Mouse (Mus musculus) granulocyte monocyte progenitor cell, adult 5-6 weeks (primary cell): ENCODE measurements around the gene Igfbp2. TPM values are rescaled to one million over a fixed set of nuclear protein-coding genes. Genes with fewer than 3 reads are reported as not detected.

Experiments used
- ATAC-seq: replicated peaks from 2 replicates; pipeline ENCODE4 v1.8.0; 2016; ENCODE audit warnings: mild to moderate bottlenecking, moderate TSS enrichment, inconsistent platforms; ENCODE audit not compliant: poor library complexity, severe bottlenecking
- total RNA-seq, 2 experiments: library from RNA; stranded (forward) in 1 of 2; stranded (reverse) in 1 of 2; fragments of 200-712, 200-1000 nt in 1 of 2; fragments of >200 nt in 1 of 2; fragmentation: Nextera tagmentation in 1 of 2; gene quantifications; 2 replicates each; pipeline ENCODE4 v1.2.3; 2014 to 2017

The Igfbp2 gene
- total RNA-seq, 2 experiments from 2014 or later, result not detected

GRCm38 (mm10) chr1:72849037-72849436 is 24.7 kb downstream of the Igfbp2 start:
- ATAC-seq, result no peak

GRCm38 (mm10) chr1:72853759-72854158 is 29.5 kb downstream of the Igfbp2 start:
- no peak for ATAC-seq

- ATAC-seq, result peak; percentile 76
Measured at GRCm38 (mm10) chr1:72854337-72855237, 30.3 kb downstream of the Igfbp2 start.

- no peak for ATAC-seq
Measured at GRCm38 (mm10) chr1:72855729-72856128, 31.4 kb downstream of the Igfbp2 start.

- ATAC-seq, result no peak
Measured at GRCm38 (mm10) chr1:72856209-72856909, 32.1 kb downstream of the Igfbp2 start.

- no peak for ATAC-seq
Measured at GRCm38 (mm10) chr1:72857142-72857541, 32.8 kb downstream of the Igfbp2 start.

GRCm38 (mm10) chr1:72857631-72858030 is 33.3 kb downstream of the Igfbp2 start:
- ATAC-seq, result no peak

- ATAC-seq, result no peak
Measured at GRCm38 (mm10) chr1:72858286-72858685, 34.0 kb downstream of the Igfbp2 start.

- ATAC-seq, result no peak
Measured at GRCm38 (mm10) chr1:72858874-72859273, 34.6 kb downstream of the Igfbp2 start.

GRCm38 (mm10) chr1:72859963-72860362 is 35.7 kb downstream of the Igfbp2 start:
- ATAC-seq, result no peak

- ATAC-seq, result no peak
Measured at GRCm38 (mm10) chr1:72860502-72860901, 36.2 kb downstream of the Igfbp2 start.

GRCm38 (mm10) chr1:72861702-72862101 is 37.4 kb downstream of the Igfbp2 start:
- no peak for ATAC-seq

- no peak for ATAC-seq
Measured at GRCm38 (mm10) chr1:72862248-72862647, 37.9 kb downstream of the Igfbp2 start.

GRCm38 (mm10) chr1:72863692-72864091 is 39.4 kb downstream of the Igfbp2 start:
- no peak for ATAC-seq

GRCm38 (mm10) chr1:72864272-72864671 is 40.0 kb downstream of the Igfbp2 start:
- no peak for ATAC-seq

- peak; percentile 39; the same call in 1 of the 2 replicates for ATAC-seq
Measured at GRCm38 (mm10) chr1:72865900-72866299, 41.6 kb downstream of the Igfbp2 start.

GRCm38 (mm10) chr1:72866417-72866816 is 42.1 kb downstream of the Igfbp2 start:
- ATAC-seq, result no peak

- no peak for ATAC-seq
Measured at GRCm38 (mm10) chr1:72867346-72867745, 43.0 kb downstream of the Igfbp2 start.

GRCm38 (mm10) chr1:72868429-72869215 is 44.3 kb downstream of the Igfbp2 start:
- peak; percentile 10; the same call in 1 of the 2 replicates for ATAC-seq

- no peak for ATAC-seq
Measured at GRCm38 (mm10) chr1:72869275-72869674, 45.0 kb downstream of the Igfbp2 start.
